14 mouse cellular contexts compared by ENCODE assay signal in the genomic region with DNA sequence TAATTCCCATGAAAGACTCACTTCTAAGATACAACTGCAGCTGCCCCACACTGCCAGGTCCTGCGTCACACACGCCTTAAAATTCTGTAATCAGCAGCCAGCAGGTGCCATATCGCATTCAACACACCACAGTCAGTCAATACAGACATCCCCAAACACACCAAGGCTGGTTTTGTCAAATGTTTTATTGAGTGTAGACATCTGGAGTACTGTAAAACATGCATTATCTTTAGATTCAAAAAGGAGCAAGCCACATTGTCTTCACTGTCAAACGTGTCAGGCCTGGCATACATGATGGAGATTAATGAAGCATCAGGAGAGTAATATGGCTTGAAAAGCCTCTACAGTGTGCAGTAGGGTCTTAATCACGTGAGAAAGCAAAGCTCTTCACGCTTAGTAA.
DNase-seq lines count a peak whose midpoint lies in the region; ATAC-seq and TF ChIP-seq lines count a peak whose summit lies in the region.
"Had no signal": no experiment of that assay in that cellular context is flagged by ENCODE, and none has a peak within 500 bp of the region (broad histone marks: within the 10 kb centered on the region; RNA-seq: fewer than 3 reads in every experiment).

No protein-coding gene starts in this region.

- DNase-seq in midbrain, postnatal 0 days (ENCODE audit: low spot score) = no peak
- peak; percentile 24 for DNase-seq in c-Kit-positive CD71-negative TER-119-negative erythroid progenitor cells, embryonic 14.5 days (ENCODE audit: low read depth)
- peak; percentile 90 for DNase-seq in liver, embryonic 13.5 days
- DNase-seq in spleen, postnatal 36 days (ENCODE audit: low spot score in 2 of 2) = peak; percentile 60 to 83
- DNase-seq in urinary bladder, adult 2 months (ENCODE audit: low spot score) = no peak
- DNase-seq in cerebellum, adult 9-11 months = no peak
- DNase-seq: heart, postnatal 36 days; kidney, adult 9 months; layer of hippocampus, adult 9-11 months; right cerebral cortex, adult 18-20 months; thymus, postnatal 25 days had no signal

- peaks cover 8% of the 10 kb centered on the region; the same call in 1 of the 2 replicates for H3K4me1 ChIP-seq in midbrain, embryonic 12.5 days
- H3K4me1 ChIP-seq in midbrain, postnatal 0 days (ENCODE audit: insufficient read depth, low read length) = no peaks in the 10 kb centered on the region
- peaks cover 56% of the 10 kb centered on the region for H3K4me1 ChIP-seq in liver, embryonic 13.5 days (replicated peaks)
- H3K4me1 ChIP-seq: limb, embryonic 12.5 days had no signal

- TF ChIP-seq CTCF in midbrain, postnatal 0 days (IDR thresholded peaks at IDR 0.05) = no peak

- WGBS in midbrain, embryonic 12.5 days = 62% methylated on average over 6 of the region's 6 CpGs
- 45% methylated on average over 6 of the region's 6 CpGs for WGBS in midbrain, postnatal 0 days
- 41% methylated on average over 6 of the region's 6 CpGs for WGBS in liver, embryonic 13.5 days (ENCODE audit: insufficient replicate concordance)

- H3K9ac ChIP-seq in midbrain, embryonic 12.5 days (replicated peaks) = no peak overlapping the region
- H3K9ac ChIP-seq in midbrain, postnatal 0 days (replicated peaks; ENCODE audit: low read length, poor library complexity, severe bottlenecking) = no peak overlapping the region
- peak overlapping the region; percentile 22; the same call in 1 of the 2 replicates for H3K9ac ChIP-seq in liver, embryonic 13.5 days
- H3K9ac ChIP-seq: limb, embryonic 12.5 days had no signal

- peaks cover 5% of the 10 kb centered on the region; the same call in 1 of the 2 replicates for H3K36me3 ChIP-seq in midbrain, embryonic 12.5 days
- no peaks in the 10 kb centered on the region for H3K36me3 ChIP-seq in midbrain, postnatal 0 days (ENCODE audit: insufficient read depth, low read length)
- H3K36me3 ChIP-seq in liver, embryonic 13.5 days = 0 out of 2 replicates have a peak, but pooled peaks cover 3% of the 10 kb centered on the region

- H3K27ac ChIP-seq in midbrain, embryonic 12.5 days (replicated peaks) = no peak overlapping the region
- H3K27ac ChIP-seq in midbrain, postnatal 0 days (ENCODE audit: low read depth, low read length) = no peak overlapping the region
- peak overlapping the region; percentile 94 for H3K27ac ChIP-seq in liver, embryonic 13.5 days
- H3K27ac ChIP-seq: limb, embryonic 12.5 days had no signal

- H3K27me3 ChIP-seq in midbrain, embryonic 12.5 days = no peaks in the 10 kb centered on the region
- no peaks in the 10 kb centered on the region for H3K27me3 ChIP-seq in midbrain, postnatal 0 days (ENCODE audit: insufficient read depth, low read length)
- no peaks in the 10 kb centered on the region for H3K27me3 ChIP-seq in liver, embryonic 13.5 days
- H3K27me3 ChIP-seq: limb, embryonic 12.5 days had no signal

- no peak overlapping the region for H3K4me2 ChIP-seq in midbrain, embryonic 12.5 days (replicated peaks)
- H3K4me2 ChIP-seq in midbrain, postnatal 0 days (ENCODE audit: low read depth, low read length, poor library complexity, severe bottlenecking) = no peak overlapping the region
- H3K4me2 ChIP-seq in liver, embryonic 13.5 days = peak overlapping the region; percentile 49
- H3K4me2 ChIP-seq: limb, embryonic 12.5 days had no signal

- no peaks in the 10 kb centered on the region for H3K9me3 ChIP-seq in midbrain, embryonic 12.5 days
- no peaks in the 10 kb centered on the region for H3K9me3 ChIP-seq in midbrain, postnatal 0 days (ENCODE audit: low read length)
- no peaks in the 10 kb centered on the region for H3K9me3 ChIP-seq in liver, embryonic 13.5 days (replicated peaks)
- H3K9me3 ChIP-seq: limb, embryonic 12.5 days had no signal

- H3K4me3 ChIP-seq in midbrain, embryonic 12.5 days = no peak overlapping the region
- no peak overlapping the region for H3K4me3 ChIP-seq in midbrain, postnatal 0 days (ENCODE audit: low read depth, low read length)
- H3K4me3 ChIP-seq in liver, embryonic 13.5 days (replicated peaks) = no peak overlapping the region
- H3K4me3 ChIP-seq: limb, embryonic 12.5 days; myocyte had no signal

- 0 out of 2 replicates have a peak, but pooled peaks have one; percentile 41 for ATAC-seq in midbrain, embryonic 12.5 days (ENCODE audit: low FRiP score, low read depth)
- no peak for ATAC-seq in midbrain, postnatal 0 days (ENCODE audit: low FRiP score)
- ATAC-seq in liver, embryonic 13.5 days (ENCODE audit: low read depth) = peak; percentile 98

Comparison
In these comparisons a context has a peak if more than half of its experiments do, and no peak if none do; other contexts are left out.
1. DNase-seq: peak in c-Kit-positive CD71-negative TER-119-negative erythroid progenitor cells, embryonic 14.5 days (single experiment), liver, embryonic 13.5 days (single experiment) and spleen, postnatal 36 days (2 of 2); none in midbrain, postnatal 0 days (single experiment), urinary bladder, adult 2 months (single experiment) and cerebellum, adult 9-11 months (single experiment).